Mouse (Mus musculus) thymus, adult 2 months (tissue): Measurements from ENCODE around the gene Aldh1a2.

ENCODE experiments used
- CTCF ChIP-seq: fragments of 200-500 bp; IDR thresholded peaks from 2 replicates; pipeline ENCODE4 v1.5.1; 2012; ENCODE audit warnings: mild to moderate bottlenecking, control low read depth, low read length, moderate library complexity, borderline replicate concordance; ENCODE audit not compliant: control insufficient read depth, poor library complexity, insufficient read depth; ENCODE audit errors: extremely low read depth
- POLR2A ChIP-seq: fragments of 200-500 bp; IDR thresholded peaks from 2 replicates; pipeline ENCODE4 v1.6.1; 2012; ENCODE audit warnings: mild to moderate bottlenecking, low read length, control low read depth, moderate library complexity; ENCODE audit not compliant: control insufficient read depth, poor library complexity, insufficient read depth; ENCODE audit errors: extremely low read depth

DNA sequence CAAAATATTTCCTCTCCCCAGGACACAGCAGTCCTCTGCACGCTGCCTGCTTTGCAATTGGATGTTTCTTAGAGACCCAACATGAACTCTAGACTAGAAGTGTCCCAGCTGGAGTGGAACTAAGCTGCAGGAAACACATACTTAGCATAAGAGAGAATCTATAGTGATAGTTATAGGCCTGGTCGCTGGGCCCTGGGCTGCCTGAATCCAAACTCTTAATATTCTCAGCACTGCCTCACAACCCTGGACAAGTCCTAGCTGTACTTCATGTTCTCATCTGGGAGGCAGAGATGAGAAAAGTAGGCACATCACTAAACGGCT is 102.3 kb downstream of the Aldh1a2 start:
- no peak for TF ChIP-seq POLR2A
- no peak for TF ChIP-seq CTCF
